Mouse (Mus musculus) hindbrain, embryonic 16.5 days (tissue): ENCODE measurements at regions not wholly inside any gene's neighbourhood (a gene's known extent, or its start where the extent isn't known, plus 50 kb on each side); places are given as distances from the start of the nearest gene placed in this dataset.

ENCODE experiments used
- ATAC-seq: fragments of 200-750 bp; cut with Nextera tagmentation; 2 replicates; pipeline ENCODE4 v1.8.0; 2017; ENCODE audit warnings: moderate TSS enrichment, moderate library complexity
- H3K27ac ChIP-seq: fragments of 300-500 bp; sonication (generic); 2 replicates; pipeline ENCODE4 v1.5.1; 2014; ENCODE audit warnings: low read depth, mild to moderate bottlenecking, control low read depth, low read length, moderate library complexity
- H3K27me3 ChIP-seq: fragments of 300-500 bp; sonication (generic); replicated peaks from 2 replicates; pipeline ENCODE4 v1.6.1; 2014; ENCODE audit warnings: low read length; ENCODE audit not compliant: control insufficient read depth, insufficient read depth
- H3K36me3 ChIP-seq: fragments of 300-500 bp; sonication (generic); 2 replicates; pipeline ENCODE4 v1.6.1; 2014; ENCODE audit warnings: mild to moderate bottlenecking, low read length, moderate library complexity, mixed read lengths; ENCODE audit not compliant: control insufficient read depth, insufficient read depth
- H3K4me1 ChIP-seq: fragments of 300-500 bp; sonication (generic); 2 replicates; pipeline ENCODE4 v1.6.1; 2014; ENCODE audit warnings: low read depth, low read length; ENCODE audit not compliant: control insufficient read depth, insufficient read depth
- H3K4me2 ChIP-seq: fragments of 300-500 bp; sonication (generic); 2 replicates; pipeline ENCODE4 v1.6.1; 2014; ENCODE audit warnings: mild to moderate bottlenecking, low read length, control low read depth, moderate library complexity
- H3K4me3 ChIP-seq: fragments of 300-500 bp; sonication (generic); 2 replicates; pipeline ENCODE4 v1.5.1; 2014; ENCODE audit warnings: mild to moderate bottlenecking, low read length, control low read depth, moderate library complexity
- H3K9ac ChIP-seq: fragments of 300-500 bp; sonication (generic); 2 replicates; pipeline ENCODE4 v1.6.1; 2014; ENCODE audit warnings: low read depth, mild to moderate bottlenecking, control low read depth, low read length, moderate library complexity
- H3K9me3 ChIP-seq: fragments of 300-500 bp; sonication (generic); 2 replicates; pipeline ENCODE4 v1.6.1; 2014; ENCODE audit warnings: mild to moderate bottlenecking, low read length, moderate library complexity; ENCODE audit not compliant: control insufficient read depth
- WGBS: fragments of 180-500 bp; shearing (Covaris S2); extraction: QIAGEN DNeasy Blood & Tissue Kit; methylation state at CpG from one replicate; pipeline ENCODE4 v1.1.7; 2014; 5-methylcytosine and 5-hydroxymethylcytosine counted together

GRCm38 (mm10) chr1:166788824-166789399 lies 107.3 kb upstream of the Fmo9 start:
- Histone ChIP-seq H3K27ac (no peak overlapping the region), H3K9ac (no peak overlapping the region), H3K4me1 (no peaks in the 10 kb centered on the region), H3K4me2 (no peak overlapping the region), H3K4me3 (no peak overlapping the region), H3K9me3 (no peaks in the 10 kb centered on the region), H3K36me3 (no peaks in the 10 kb centered on the region), H3K27me3 (no peaks in the 10 kb centered on the region)
- ATAC-seq, result no peak
- 11% methylated on average over 1 of the region's 1 CpGs for WGBS

- H3K27me3 ChIP-seq, result no peaks in the 10 kb centered on the region
- H3K4me2 ChIP-seq, result no peak overlapping the region
- no peak overlapping the region for H3K27ac ChIP-seq
- no peak overlapping the region for H3K9ac ChIP-seq
- H3K9me3 ChIP-seq, result no peaks in the 10 kb centered on the region
- no peak for ATAC-seq
- peaks cover 2% of the 10 kb centered on the region; the same call in 1 of the 2 replicates for H3K4me1 ChIP-seq
- H3K36me3 ChIP-seq, result no peaks in the 10 kb centered on the region
- no peak overlapping the region for H3K4me3 ChIP-seq
- WGBS, result 82% methylated on average over 6 of the region's 6 CpGs
Measured at GRCm38 (mm10) chr1:166793052-166793716, 111.5 kb upstream of the Fmo9 start.

- WGBS, result 94% methylated on average over 1 of the region's 1 CpGs
- ATAC-seq, result no peak
Measured at GRCm38 (mm10) chr1:166793717-166794081, 112.1 kb upstream of the Fmo9 start.

GRCm38 (mm10) chr1:166794622-166795244 lies 113.1 kb upstream of the Fmo9 start:
- H3K4me1 ChIP-seq, result peaks cover 2% of the 10 kb centered on the region; the same call in 1 of the 2 replicates
- H3K4me3 ChIP-seq, result no peak overlapping the region
- H3K4me2 ChIP-seq, result no peak overlapping the region
- peak; percentile 60 for ATAC-seq
- H3K27ac ChIP-seq, result no peak overlapping the region
- 41% methylated on average over 14 of the region's 14 CpGs for WGBS
- no peaks in the 10 kb centered on the region for H3K9me3 ChIP-seq
- no peak overlapping the region for H3K9ac ChIP-seq
- H3K36me3 ChIP-seq, result no peaks in the 10 kb centered on the region
- H3K27me3 ChIP-seq, result no peaks in the 10 kb centered on the region

More at GRCm38 (mm10) chr1:166793717-166794081, 112.1 kb upstream of the Fmo9 start:
- H3K27me3 ChIP-seq, result no peaks in the 10 kb centered on the region
- H3K4me2 ChIP-seq, result no peak overlapping the region
- no peak overlapping the region for H3K9ac ChIP-seq
- H3K36me3 ChIP-seq, result no peaks in the 10 kb centered on the region
- H3K4me1 ChIP-seq, result peaks cover 2% of the 10 kb centered on the region; the same call in 1 of the 2 replicates
- no peak overlapping the region for H3K4me3 ChIP-seq
- no peak overlapping the region for H3K27ac ChIP-seq
- no peaks in the 10 kb centered on the region for H3K9me3 ChIP-seq

GRCm38 (mm10) chr1:166795613-166796012 lies 114.0 kb upstream of the Fmo9 start:
- H3K9me3 ChIP-seq, result no peaks in the 10 kb centered on the region
- H3K27ac ChIP-seq, result no peak overlapping the region
- H3K4me3 ChIP-seq, result no peak overlapping the region
- no peaks in the 10 kb centered on the region for H3K36me3 ChIP-seq
- no peak for ATAC-seq
- H3K27me3 ChIP-seq, result no peaks in the 10 kb centered on the region
- H3K9ac ChIP-seq, result no peak overlapping the region
- no peak overlapping the region for H3K4me2 ChIP-seq
- H3K4me1 ChIP-seq, result peaks cover 2% of the 10 kb centered on the region; the same call in 1 of the 2 replicates
- WGBS, result 85% methylated on average over 4 of the region's 4 CpGs

GRCm38 (mm10) chr1:166796362-166796925 lies 114.8 kb upstream of the Fmo9 start:
- H3K4me3 ChIP-seq, result no peak overlapping the region
- H3K27me3 ChIP-seq, result no peaks in the 10 kb centered on the region
- no peaks in the 10 kb centered on the region for H3K36me3 ChIP-seq
- H3K9ac ChIP-seq, result no peak overlapping the region; the same call in 1 of the 2 replicates
- H3K4me2 ChIP-seq, result no peak overlapping the region
- ATAC-seq, result no peak
- no peak overlapping the region for H3K27ac ChIP-seq
- H3K4me1 ChIP-seq, result peaks cover 2% of the 10 kb centered on the region
- H3K9me3 ChIP-seq, result no peaks in the 10 kb centered on the region
- WGBS, result 55% methylated on average over 6 of the region's 6 CpGs

GRCm38 (mm10) chr1:166796931-166797330 lies 115.3 kb upstream of the Fmo9 start:
- no peaks in the 10 kb centered on the region for H3K27me3 ChIP-seq
- no peak overlapping the region for H3K9ac ChIP-seq
- no peaks in the 10 kb centered on the region for H3K9me3 ChIP-seq
- ATAC-seq, result no peak
- H3K27ac ChIP-seq, result no peak overlapping the region
- H3K36me3 ChIP-seq, result no peaks in the 10 kb centered on the region
- H3K4me3 ChIP-seq, result no peak overlapping the region
- H3K4me2 ChIP-seq, result no peak overlapping the region
- peaks cover 2% of the 10 kb centered on the region for H3K4me1 ChIP-seq
- 73% methylated on average over 4 of the region's 4 CpGs for WGBS

- H3K36me3 ChIP-seq, result no peaks in the 10 kb centered on the region
- no peak overlapping the region for H3K27ac ChIP-seq
- no peaks in the 10 kb centered on the region for H3K27me3 ChIP-seq
- H3K9ac ChIP-seq, result no peak overlapping the region
- 65% methylated on average over 11 of the region's 11 CpGs for WGBS
- no peak overlapping the region for H3K4me3 ChIP-seq
- no peak overlapping the region for H3K4me2 ChIP-seq
- no peaks in the 10 kb centered on the region for H3K9me3 ChIP-seq
- H3K4me1 ChIP-seq, result peaks cover 2% of the 10 kb centered on the region
- peak; percentile 62; the same call in 1 of the 2 replicates for ATAC-seq
Measured at GRCm38 (mm10) chr1:166800953-166801603, 119.4 kb upstream of the Fmo9 start.

- Histone ChIP-seq H3K9me3 (no peaks in the 10 kb centered on the region), H3K4me3 (no peak overlapping the region), H3K4me2 (no peak overlapping the region), H3K4me1 (no peaks in the 10 kb centered on the region; the same call in none of the 2 replicates), H3K27me3 (no peaks in the 10 kb centered on the region), H3K27ac (no peak overlapping the region), H3K9ac (no peak overlapping the region), H3K36me3 (no peaks in the 10 kb centered on the region)
- WGBS, result 65% methylated on average over 4 of the region's 4 CpGs
- no peak for ATAC-seq
Measured at GRCm38 (mm10) chr1:166801929-166802328, 120.3 kb upstream of the Fmo9 start.
